Mouse (Mus musculus) MEL (cell line): Measurements from ENCODE around the gene Mon1b. TPM values are rescaled to one million over a fixed set of nuclear protein-coding genes. Genes with fewer than 3 reads are reported as not detected.

Experiments
- DNase-seq: peaks from one replicate; pipeline ENCODE4 v3.0.0; 2011; ENCODE audit warnings: low read depth, low spot score
- H3K27ac ChIP-seq: 2 replicates; pipeline ENCODE4 v1.5.1; 2012; ENCODE audit warnings: low read depth, mild to moderate bottlenecking, control low read depth, low read length, moderate library complexity; ENCODE audit not compliant: control insufficient read depth
- H3K27me3 ChIP-seq, 2 experiments: fragments of 150-350 bp in 1 of 2; sonication (generic) in 1 of 2; 2 replicates each; pipeline ENCODE4 v1.6.1; 2012; ENCODE audit warnings: low read length in 2 of 2, mild to moderate bottlenecking in 2 of 2, improper control_type of control experiment in 1 of 2, moderate library complexity in 1 of 2; ENCODE audit not compliant: insufficient read depth in 2 of 2, control insufficient read depth in 1 of 2
- H3K36me3 ChIP-seq, 2 experiments: 2 replicates each; pipeline ENCODE4 v1.6.1; 2012 to 2014; ENCODE audit warnings: low read length in 2 of 2, improper control_type of control experiment in 1 of 2, inconsistent platforms in 1 of 2, mild to moderate bottlenecking in 1 of 2; ENCODE audit not compliant: insufficient read depth in 2 of 2, control insufficient read depth in 1 of 2
- H3K4me1 ChIP-seq, 2 experiments: fragments of 150-350 bp in 1 of 2; sonication (generic) in 1 of 2; 2 replicates each; pipeline ENCODE4 v1.6.1; 2012; ENCODE audit warnings: low read length in 2 of 2, improper control_type of control experiment in 1 of 2, mild to moderate bottlenecking in 1 of 2; ENCODE audit not compliant: insufficient read depth in 2 of 2, control insufficient read depth in 1 of 2
- H3K4me3 ChIP-seq, 2 experiments: fragments of 150-350 bp in 1 of 2; sonication (generic) in 1 of 2; 2 replicates each; pipeline ENCODE4 v1.5.1; 2012; ENCODE audit warnings: low read depth in 2 of 2, low read length in 2 of 2, mild to moderate bottlenecking in 2 of 2, moderate library complexity in 2 of 2, control low read depth in 1 of 2, improper control_type of control experiment in 1 of 2; ENCODE audit not compliant: control insufficient read depth in 1 of 2, insufficient read depth in 1 of 2
- H3K79me2 ChIP-seq: 2 replicates; pipeline ENCODE4 v1.6.1; 2012; ENCODE audit warnings: mild to moderate bottlenecking, low read length, moderate library complexity; ENCODE audit not compliant: control insufficient read depth, poor library complexity, insufficient read depth
- H3K9ac ChIP-seq: 2 replicates; pipeline ENCODE4 v1.6.1; 2012; ENCODE audit warnings: low read depth, mild to moderate bottlenecking, control low read depth, low read length, moderate library complexity; ENCODE audit not compliant: control insufficient read depth, poor library complexity, severe bottlenecking
- H3K9me3 ChIP-seq: fragments of 150-350 bp; sonication (generic); replicated peaks from 2 replicates; pipeline ENCODE4 v1.6.1; 2012; ENCODE audit warnings: mild to moderate bottlenecking, low read length, improper control_type of control experiment, moderate library complexity; ENCODE audit not compliant: insufficient read depth
- CHD1 ChIP-seq: IDR thresholded peaks from 2 replicates; pipeline ENCODE4 v1.6.1; 2012; ENCODE audit warnings: low read depth, mild to moderate bottlenecking, inconsistent platforms, low read length, improper control_type of control experiment
- CHD2 ChIP-seq: IDR thresholded peaks from 2 replicates; pipeline ENCODE4 v1.6.1; 2011; ENCODE audit warnings: low read length, improper control_type of control experiment
- ELF1 ChIP-seq: IDR thresholded peaks from 2 replicates; pipeline ENCODE4 v1.6.1; 2014; ENCODE audit warnings: low read depth, mild to moderate bottlenecking, inconsistent platforms, low read length, improper control_type of control experiment, moderate library complexity
- GABPA ChIP-seq: IDR thresholded peaks from 2 replicates; pipeline ENCODE4 v1.6.1; 2012; ENCODE audit warnings: low read depth, mild to moderate bottlenecking, inconsistent platforms, low read length, improper control_type of control experiment, moderate library complexity
- KAT2A ChIP-seq: conservative IDR thresholded peaks from 2 replicates; pipeline ENCODE4 v1.6.1; 2012; ENCODE audit warnings: low read depth, low read length, improper control_type of control experiment, inconsistent platforms
- MAZ ChIP-seq: IDR thresholded peaks from 2 replicates; pipeline ENCODE4 v1.6.1; 2012; ENCODE audit warnings: low read depth, mild to moderate bottlenecking, inconsistent platforms, low read length, improper control_type of control experiment
- MEF2A ChIP-seq: IDR thresholded peaks from 2 replicates; pipeline ENCODE4 v1.6.1; 2014; ENCODE audit warnings: low read depth, mild to moderate bottlenecking, inconsistent platforms, low read length, improper control_type of control experiment; ENCODE audit not compliant: poor library complexity, insufficient replicate concordance, severe bottlenecking; ENCODE audit errors: extremely low read depth
- NRF1 ChIP-seq: IDR thresholded peaks from 2 replicates; pipeline ENCODE4 v1.6.1; 2014; ENCODE audit warnings: low read depth, mild to moderate bottlenecking, inconsistent platforms, low read length, improper control_type of control experiment, moderate library complexity; ENCODE audit not compliant: poor library complexity, insufficient read depth, severe bottlenecking
- POLR2AphosphoS2 ChIP-seq: IDR thresholded peaks from 2 replicates; pipeline ENCODE4 v1.6.1; 2011; ENCODE audit warnings: low read length, improper control_type of control experiment
- RCOR1 ChIP-seq: IDR thresholded peaks from 2 replicates; pipeline ENCODE4 v1.6.1; 2012; ENCODE audit warnings: low read depth, mild to moderate bottlenecking, inconsistent platforms, low read length, improper control_type of control experiment
- SIN3A ChIP-seq: IDR thresholded peaks from 2 replicates; pipeline ENCODE4 v1.6.1; 2012; ENCODE audit warnings: low read length, improper control_type of control experiment, inconsistent platforms
- UBTF ChIP-seq: IDR thresholded peaks from 2 replicates; pipeline ENCODE4 v1.6.1; 2012; ENCODE audit warnings: low read depth, mild to moderate bottlenecking, inconsistent platforms, low read length, improper control_type of control experiment, moderate library complexity, borderline replicate concordance; ENCODE audit not compliant: insufficient read depth
- ZC3H11A ChIP-seq: IDR thresholded peaks from 2 replicates; pipeline ENCODE4 v1.6.1; 2012; ENCODE audit warnings: low read depth, mild to moderate bottlenecking, inconsistent platforms, low read length, improper control_type of control experiment
- ZMIZ1 ChIP-seq: IDR thresholded peaks from 2 replicates; pipeline ENCODE4 v1.6.1; 2012; ENCODE audit warnings: low read depth, mild to moderate bottlenecking, inconsistent platforms, low read length, improper control_type of control experiment, moderate library complexity
- polyA plus RNA-seq, 2 experiments: library from polyadenylated mRNA; stranded (reverse) in 1 of 2; unstranded in 1 of 2; fragments of >175 nt in 1 of 2; fragments of >200 nt in 1 of 2; gene quantifications; 2 replicates each; pipeline versions ENCODE4 v1.2.1 to v1.2.4; 2012; ENCODE audit warnings: low replicate concordance in 2 of 2, low read depth in 1 of 2; ENCODE audit not compliant: insufficient read length in 2 of 2, insufficient read depth in 1 of 2, missing spikeins in 1 of 2
- total RNA-seq: library from RNA; depleted of rRNA; stranded (reverse); fragments of 300-350 nt; gene quantifications from 2 replicates; pipeline ENCODE4 v1.2.3, GENCODE M21; 2012; rRNA removed

The Mon1b gene
- total and polyA plus RNA-seq, 3 experiments: 8.8 to 15.6 TPM; not detected in 1

- Histone ChIP-seq H3K27me3 (no peaks in the 10 kb centered on the region; a peak in 1 of 4 replicates), H3K79me2 (no peaks in the 10 kb centered on the region), H3K4me1 (no peaks in the 10 kb centered on the region), H3K27ac (no peak overlapping the region), H3K9me3 (no peaks in the 10 kb centered on the region), H3K9ac (no peak overlapping the region), H3K4me3 (no peak overlapping the region), H3K36me3 (no peaks in the 10 kb centered on the region)
- DNase-seq: no peak
- TF ChIP-seq SIN3A: no peak
- TF ChIP-seq CHD1: no peak
- TF ChIP-seq MAZ: no peak
- no peak for TF ChIP-seq POLR2AphosphoS2
- no peak for TF ChIP-seq ZMIZ1
- no peak for TF ChIP-seq KAT2A
- no peak for TF ChIP-seq NRF1
- no peak for TF ChIP-seq ZC3H11A
- TF ChIP-seq RCOR1: no peak
- no peak for TF ChIP-seq UBTF
- no peak for TF ChIP-seq CHD2
- TF ChIP-seq MEF2A: no peak
- TF ChIP-seq GABPA: no peak
- no peak for TF ChIP-seq ELF1
These were observed 56.4 kb downstream of the Mon1b start for GRCm38 (mm10) chr8:113691622-113692343.

Other genes with a start within 250 kb of the Mon1b start
- not detected in 2 replicates for gene Syce1l, start 7.6 kb downstream of the Mon1b start, total RNA-seq
- not detected for gene Syce1l, start 7.6 kb downstream of the Mon1b start, polyA plus RNA-seq
- not detected in 2 replicates for gene Adamts18, start 213.2 kb downstream of the Mon1b start, total RNA-seq
- gene Adamts18, start 213.2 kb downstream of the Mon1b start, polyA plus RNA-seq: not detected